Mouse (Mus musculus) adrenal gland, adult 18-20 months (tissue): Measurements from ENCODE around the gene Slc37a3. TPM values are rescaled to one million over a fixed set of nuclear protein-coding genes. Genes with fewer than 3 reads are reported as not detected.

Experiments used
- total RNA-seq, 2 experiments: library from RNA; stranded (reverse); gene quantifications; 1 replicate in 1 of 2; 2 replicates in 1 of 2; pipeline ENCODE4 v1.2.3; 2021

Slc37a3 gene
- total RNA-seq, 2 experiments from 2014 or later, result 33.1 to 35.8 TPM

Other genes with a start within 250 kb of the Slc37a3 start
- 10 to 100 TPM; 11.6 to 12.9 TPM for gene Kdm7a, start 170.9 kb downstream of the Slc37a3 start, total RNA-seq
- not detected for gene Rab19, start 3.5 kb upstream of the Slc37a3 start, total RNA-seq
- gene Mkrn1, start 42.8 kb upstream of the Slc37a3 start, total RNA-seq, result 10 to 100 TPM; 64.0 to 72.7 TPM
- gene Dennd2a, start 180.2 kb upstream of the Slc37a3 start, total RNA-seq, result 10 to 100 TPM in 1 of 2 experiments, 1 to 10 TPM in 1; 6.2 to 10.8 TPM
- gene Adck2, start 196.2 kb upstream of the Slc37a3 start, total RNA-seq, result 10 to 100 TPM; 24.1 to 24.2 TPM
- under 1 TPM in 1 of 2 experiments, not detected in 1; 0.89 TPM for gene Gm42420, start 208.1 kb upstream of the Slc37a3 start, total RNA-seq
- gene Ndufb2, start 214.9 kb upstream of the Slc37a3 start, total RNA-seq, result 100 to 1,000 TPM; 200 to 263 TPM